Mouse (Mus musculus) embryonic facial prominence, embryonic 14.5 days (tissue): ENCODE measurements around the gene Wfdc6a. TPM values are rescaled to one million over a fixed set of nuclear protein-coding genes. Genes with fewer than 3 reads are reported as not detected.
A peak's percentile ranks its signal among the peaks of the same experiment; 100 is the strongest.

Experiments used
- ATAC-seq: fragments of 200-750 bp; cut with Nextera tagmentation; 2 replicates; pipeline ENCODE4 v1.8.0; 2017; ENCODE audit warnings: low read depth, moderate number of reproducible peaks, moderate TSS enrichment
- DNase-seq: peaks from one replicate; pipeline ENCODE4 v3.0.0-alpha.2; 2015; ENCODE audit warnings: low spot score
- H3K27ac ChIP-seq: fragments of 300-500 bp; sonication (generic); replicated peaks from 2 replicates; pipeline ENCODE4 v1.5.1; 2014; ENCODE audit warnings: low read depth, mild to moderate bottlenecking, low read length, moderate library complexity
- H3K27me3 ChIP-seq: fragments of 300-500 bp; sonication (generic); replicated peaks from 2 replicates; pipeline ENCODE4 v1.6.1; 2014; ENCODE audit warnings: low read length; ENCODE audit not compliant: control insufficient read depth, insufficient read depth
- H3K36me3 ChIP-seq: fragments of 300-500 bp; sonication (generic); 2 replicates; pipeline ENCODE4 v1.6.1; 2014; ENCODE audit warnings: low read length, mixed read lengths; ENCODE audit not compliant: control insufficient read depth, insufficient read depth
- H3K4me1 ChIP-seq: fragments of 300-500 bp; sonication (generic); 2 replicates; pipeline ENCODE4 v1.6.1; 2014; ENCODE audit warnings: antibody characterized with exemption, low read length; ENCODE audit not compliant: control insufficient read depth, insufficient read depth
- H3K4me2 ChIP-seq: fragments of 300-500 bp; sonication (generic); 2 replicates; pipeline ENCODE4 v1.6.1; 2014; ENCODE audit warnings: low read depth, mild to moderate bottlenecking, low read length, moderate library complexity, mixed read lengths
- H3K4me3 ChIP-seq: fragments of 300-500 bp; sonication (generic); 2 replicates; pipeline ENCODE4 v1.5.1; 2014; ENCODE audit warnings: low read depth, mild to moderate bottlenecking, low read length
- H3K9ac ChIP-seq: fragments of 300-500 bp; sonication (generic); 2 replicates; pipeline ENCODE4 v1.6.1; 2014; ENCODE audit warnings: low read depth, mild to moderate bottlenecking, low read length, moderate library complexity, mixed read lengths
- H3K9me3 ChIP-seq: fragments of 300-500 bp; sonication (generic); 2 replicates; pipeline ENCODE4 v1.6.1; 2016; ENCODE audit warnings: low read length; ENCODE audit not compliant: control insufficient read depth
- WGBS: fragments of 180-500 bp; shearing (Covaris S2); extraction: QIAGEN DNeasy Blood & Tissue Kit; methylation state at CpG from one replicate; pipeline ENCODE4 v1.1.7; 2014; 5-methylcytosine and 5-hydroxymethylcytosine counted together
- polyA plus RNA-seq: library from polyadenylated mRNA; unstranded; fragments of >200 nt; fragmentation: Nextera tagmentation; extraction: Ambion mirVana; gene quantifications from 2 replicates; pipeline ENCODE4 v1.2.1, GENCODE M21; 2014

Gene Wfdc6a
- polyA plus RNA-seq, 1 experiment from 2014 or later = 0.51 TPM

GRCm38 (mm10) chr2:164560106-164560505, 25.1 kb downstream of the Wfdc6a start:
- Histone ChIP-seq H3K4me3 (no peak overlapping the region), H3K9me3 (no peaks in the 10 kb centered on the region), H3K9ac (no peak overlapping the region), H3K36me3 (no peaks in the 10 kb centered on the region), H3K27ac (no peak overlapping the region), H3K4me1 (0 out of 2 replicates have a peak, but pooled peaks cover 5% of the 10 kb centered on the region), H3K4me2 (no peak overlapping the region), H3K27me3 (no peaks in the 10 kb centered on the region)
- 91% methylated on average over 8 of the region's 8 CpGs for WGBS
- DNase-seq (no peak), ATAC-seq (no peak)

GRCm38 (mm10) chr2:164558991-164559645, 26.1 kb downstream of the Wfdc6a start:
- H3K4me3 ChIP-seq = no peak overlapping the region
- ATAC-seq = no peak
- no peaks in the 10 kb centered on the region for H3K9me3 ChIP-seq
- H3K27me3 ChIP-seq = no peaks in the 10 kb centered on the region
- H3K4me2 ChIP-seq = no peak overlapping the region
- WGBS = 39% methylated on average over 16 of the region's 16 CpGs
- H3K27ac ChIP-seq = no peak overlapping the region
- H3K36me3 ChIP-seq = no peaks in the 10 kb centered on the region
- no peak overlapping the region for H3K9ac ChIP-seq
- H3K4me1 ChIP-seq = 0 out of 2 replicates have a peak, but pooled peaks cover 5% of the 10 kb centered on the region
- peak; percentile 50 for DNase-seq

GRCm38 (mm10) chr2:164558426-164558825, 26.8 kb downstream of the Wfdc6a start:
- 0 out of 2 replicates have a peak, but pooled peaks cover 5% of the 10 kb centered on the region for H3K4me1 ChIP-seq
- WGBS = 75% methylated on average over 8 of the region's 8 CpGs
- H3K4me2 ChIP-seq = no peak overlapping the region
- no peaks in the 10 kb centered on the region for H3K27me3 ChIP-seq
- DNase-seq (no peak), ATAC-seq (no peak)
- no peak overlapping the region for H3K9ac ChIP-seq
- no peaks in the 10 kb centered on the region for H3K9me3 ChIP-seq
- no peak overlapping the region for H3K27ac ChIP-seq
- H3K4me3 ChIP-seq = no peak overlapping the region
- H3K36me3 ChIP-seq = no peaks in the 10 kb centered on the region

GRCm38 (mm10) chr2:164551502-164551901, 33.7 kb downstream of the Wfdc6a start:
- no peaks in the 10 kb centered on the region for H3K36me3 ChIP-seq
- no peak overlapping the region for H3K4me3 ChIP-seq
- DNase-seq (no peak), ATAC-seq (no peak)
- no peak overlapping the region for H3K27ac ChIP-seq
- no peaks in the 10 kb centered on the region; the same call in 1 of the 2 replicates for H3K27me3 ChIP-seq
- no peak overlapping the region for H3K9ac ChIP-seq
- no peaks in the 10 kb centered on the region for H3K4me1 ChIP-seq
- no peaks in the 10 kb centered on the region for H3K9me3 ChIP-seq
- H3K4me2 ChIP-seq = no peak overlapping the region
- 85% methylated on average over 9 of the region's 9 CpGs for WGBS

- Histone ChIP-seq H3K36me3 (no peaks in the 10 kb centered on the region), H3K27me3 (no peaks in the 10 kb centered on the region; the same call in 1 of the 2 replicates), H3K27ac (no peak overlapping the region), H3K9ac (no peak overlapping the region), H3K4me2 (no peak overlapping the region), H3K4me1 (no peaks in the 10 kb centered on the region), H3K4me3 (no peak overlapping the region), H3K9me3 (no peaks in the 10 kb centered on the region)
- no peak for ATAC-seq
- DNase-seq = no peak
- WGBS = 65% methylated on average over 2 of the region's 2 CpGs
Observed at GRCm38 (mm10) chr2:164550895-164551269, 34.4 kb downstream of the Wfdc6a start.

GRCm38 (mm10) chr2:164549963-164550894, 35.0 kb downstream of the Wfdc6a start:
- Histone ChIP-seq H3K9ac (no peak overlapping the region), H3K4me2 (no peak overlapping the region), H3K27ac (no peak overlapping the region), H3K4me3 (no peak overlapping the region), H3K9me3 (no peaks in the 10 kb centered on the region), H3K4me1 (no peaks in the 10 kb centered on the region), H3K36me3 (no peaks in the 10 kb centered on the region), H3K27me3 (no peaks in the 10 kb centered on the region; the same call in 1 of the 2 replicates)
- DNase-seq = no peak
- no peak for ATAC-seq
- WGBS = 22% methylated on average over 10 of the region's 10 CpGs

GRCm38 (mm10) chr2:164549338-164549737, 35.9 kb downstream of the Wfdc6a start:
- no peaks in the 10 kb centered on the region for H3K36me3 ChIP-seq
- no peak overlapping the region for H3K9ac ChIP-seq
- H3K4me1 ChIP-seq = no peaks in the 10 kb centered on the region
- no peak overlapping the region for H3K4me2 ChIP-seq
- no peak overlapping the region for H3K4me3 ChIP-seq
- no peak overlapping the region for H3K27ac ChIP-seq
- no peaks in the 10 kb centered on the region for H3K9me3 ChIP-seq
- H3K27me3 ChIP-seq = no peaks in the 10 kb centered on the region; the same call in 1 of the 2 replicates
- DNase-seq (no peak), ATAC-seq (no peak)
- 45% methylated on average over 4 of the region's 4 CpGs for WGBS

- Histone ChIP-seq H3K4me1 (peaks cover 7% of the 10 kb centered on the region; the same call in 1 of the 2 replicates), H3K27me3 (no peaks in the 10 kb centered on the region), H3K4me3 (no peak overlapping the region), H3K4me2 (no peak overlapping the region), H3K9ac (no peak overlapping the region), H3K27ac (no peak overlapping the region), H3K36me3 (no peaks in the 10 kb centered on the region), H3K9me3 (no peaks in the 10 kb centered on the region)
- no peak for DNase-seq
- 38% methylated on average over 5 of the region's 5 CpGs for WGBS
- ATAC-seq = peak; percentile 44; the same call in 1 of the 2 replicates
Observed at GRCm38 (mm10) chr2:164544454-164545097, 40.7 kb downstream of the Wfdc6a start.
